Comparison of ENCODE assay signal across 26 mouse cellular contexts in the genomic region with DNA sequence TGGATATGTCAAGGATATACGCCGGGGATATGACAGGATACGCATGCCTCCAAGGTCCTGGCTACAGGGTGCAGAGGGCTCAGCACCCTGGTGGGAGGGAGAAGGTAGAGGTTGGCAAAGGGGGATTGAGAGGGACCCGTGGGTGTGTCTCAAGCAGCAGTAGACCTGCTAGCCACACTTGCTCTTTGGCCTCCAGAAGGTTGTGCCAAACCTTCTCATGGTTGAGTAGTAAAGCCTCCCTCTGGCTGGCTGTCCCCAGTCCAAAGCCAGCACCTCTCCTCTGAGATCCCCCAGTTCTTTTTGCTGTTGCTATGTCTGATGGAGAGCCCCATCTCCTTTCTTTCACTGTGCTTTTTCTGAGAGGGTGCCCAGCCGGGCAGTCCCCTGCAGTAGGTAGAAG. TPM values are rescaled to one million over a fixed set of nuclear protein-coding genes. Genes with fewer than 3 reads are reported as not detected.
DNase-seq lines count a peak whose midpoint lies in the region; TF ChIP-seq lines count a peak whose summit lies in the region.
"Had no signal": no experiment of that assay in that cellular context is flagged by ENCODE, and none has a peak within 500 bp of the region (broad histone marks: within the 10 kb centered on the region; RNA-seq: fewer than 3 reads in every experiment).

No protein-coding gene starts in this region.

- peaks cover 82% of the 10 kb centered on the region for H3K4me1 ChIP-seq in E14TG2a.4 (replicated peaks; ENCODE audit: low read depth, low read length)
- peaks cover 7 to 21% of the 10 kb centered on the region in 2 experiments; a peak in 3 of 4 replicates for H3K4me1 ChIP-seq in ES-E14 (ENCODE audit: control insufficient read depth in 2 of 2, insufficient read depth in 2 of 2, low read length in 2 of 2, poor library complexity in 1 of 2)

- H3K4me3 ChIP-seq in E14TG2a.4 (replicated peaks; ENCODE audit: low read length) (peak overlapping the region; percentile 86), ES-E14 (ENCODE audit: insufficient read depth in 1 of 2, low read depth in 1 of 2, low read length in 2 of 2, poor library complexity in 1 of 2, severe bottlenecking in 1 of 2) (peak overlapping the region in 1 of 2 experiments; percentile 45; a peak in 2 of 4 replicates)
- H3K4me3 ChIP-seq: embryonic facial prominence, embryonic 12.5 days; embryonic facial prominence, embryonic 15.5 days; forebrain, embryonic 15.5 days; heart, adult 2 months; heart, embryonic 10.5 days; heart, embryonic 13.5 days; hindbrain, embryonic 15.5 days had no signal

- no peaks in the 10 kb centered on the region for H3K27me3 ChIP-seq in E14TG2a.4 (ENCODE audit: insufficient read depth, low read length)

- H3K9ac ChIP-seq in ES-E14 (ENCODE audit: insufficient read depth, low read depth, low read length, poor library complexity, severe bottlenecking): peak overlapping the region; percentile 50; the same call in 1 of the 2 replicates
- H3K9ac ChIP-seq: embryonic facial prominence, embryonic 12.5 days; embryonic facial prominence, embryonic 15.5 days; forebrain, embryonic 15.5 days; heart, embryonic 13.5 days; hindbrain, embryonic 15.5 days had no signal

- in situ Hi-C loops in ES-E14 (cut with MboI; ENCODE audit: low sequenced_read_pairs in 2 of 2, unreplicated experiment in 2 of 2): no loop called here

- H3K9me3 ChIP-seq in E14TG2a.4 (ENCODE audit: low read length) (no peaks in the 10 kb centered on the region), ES-E14 (ENCODE audit: control insufficient read depth, insufficient read depth, low read depth, low read length) (no peaks in the 10 kb centered on the region)
- H3K9me3 ChIP-seq: embryonic facial prominence, embryonic 12.5 days; embryonic facial prominence, embryonic 15.5 days; forebrain, embryonic 15.5 days; heart, embryonic 10.5 days; heart, embryonic 13.5 days; hindbrain, embryonic 15.5 days had no signal

- no peak for TF ChIP-seq CTCF in E14TG2a.4 (conservative IDR thresholded peaks at IDR 0.05; ENCODE audit: low read length)

- DNase-seq in kidney, adult 18-20 months: peak; percentile 17
- no peak for DNase-seq in kidney, postnatal 14 days
- peak; percentile 9 to 48 for DNase-seq in kidney, postnatal 25 days
- no peak for DNase-seq in kidney, adult 11 months
- DNase-seq in ES-E14 (ENCODE audit: low read depth, low spot score): no peak
- no peak for DNase-seq in B cell, adult 2 months
- DNase-seq: cerebellum, adult 9-11 months had no signal

- peak overlapping the region; percentile 15; the same call in 1 of the 2 replicates for H3K27ac ChIP-seq in ES-E14 (ENCODE audit: insufficient read depth, low read depth, low read length, poor library complexity, severe bottlenecking)
- H3K27ac ChIP-seq: embryonic facial prominence, embryonic 12.5 days; embryonic facial prominence, embryonic 15.5 days; forebrain, embryonic 15.5 days; heart, adult 2 months; heart, embryonic 10.5 days; heart, embryonic 13.5 days; hindbrain, embryonic 15.5 days had no signal

- peaks cover 63% of the 10 kb centered on the region for H3K36me3 ChIP-seq in E14TG2a.4 (ENCODE audit: insufficient read depth, low read length)
- H3K36me3 ChIP-seq in ES-E14 (ENCODE audit: control insufficient read depth, insufficient read depth, low read length, poor library complexity, severe bottlenecking): peaks cover 23% of the 10 kb centered on the region
- H3K36me3 ChIP-seq: embryonic facial prominence, embryonic 12.5 days; embryonic facial prominence, embryonic 15.5 days; forebrain, embryonic 15.5 days; heart, embryonic 10.5 days; heart, embryonic 13.5 days; hindbrain, embryonic 15.5 days had no signal

TF ChIP-seq in ES-E14, 5 proteins besides CTCF, POLR2A, EP300 and RAD21:
- TF ChIP-seq ZNF384 (IDR thresholded peaks at IDR 0.05; ENCODE audit: low read depth, low read length): no peak
- no peak for TF ChIP-seq MAFK (IDR thresholded peaks at IDR 0.05; ENCODE audit: insufficient read depth, low read depth, low read length)
- TF ChIP-seq CHD2 (IDR thresholded peaks at IDR 0.05; ENCODE audit: low read depth, low read length): no peak
- TF ChIP-seq ZC3H11A (IDR thresholded peaks at IDR 0.05; ENCODE audit: borderline replicate concordance, low read depth, low read length): no peak
- TF ChIP-seq HCFC1 (IDR thresholded peaks at IDR 0.05; ENCODE audit: borderline replicate concordance, insufficient read depth, low read length): no peak

RNA-seq across cellular contexts. Expression of a gene that starts 5.4 kb away (rescaled TPM):
- 80.5 and 158 TPM in 2 replicates for total RNA-seq in ES-E14 (2012; rRNA removed)
- total RNA-seq: gastrocnemius, adult 18-20 months; gastrocnemius, postnatal 10 days; gastrocnemius, postnatal 36 days; heart, adult 2 months; MEL had no signal

RNA-seq across cellular contexts. Expression of a gene that starts 11.4 kb away (rescaled TPM):
- total RNA-seq in ES-E14 (2012; rRNA removed): 2.0 and 3.0 TPM in 2 replicates
- total RNA-seq: common myeloid progenitor, adult 5-6 weeks; granulocyte monocyte progenitor cell, adult 5-6 weeks; MEL had no signal

RNA-seq across cellular contexts. Expression of a gene that starts 28.6 kb away (rescaled TPM):
- 1.6 and 4.5 TPM in 2 replicates for total RNA-seq in ES-E14 (2012; rRNA removed)
- total RNA-seq: adrenal gland, adult 2 months; adrenal gland, postnatal 14 days; adrenal gland, postnatal 4 days; common myeloid progenitor, adult 5-6 weeks; gastrocnemius, adult 18-20 months; gastrocnemius, postnatal 10 days; gastrocnemius, postnatal 36 days; granulocyte monocyte progenitor cell, adult 5-6 weeks; heart, adult 2 months; heart, postnatal 14 days; heart, postnatal 4 days; MEL had no signal

RNA-seq across cellular contexts. Expression of a gene that starts 32.7 kb away (rescaled TPM):
- 27.1 and 60.6 TPM in 2 replicates for total RNA-seq in ES-E14 (2012; rRNA removed)
- total RNA-seq: common myeloid progenitor, adult 5-6 weeks; gastrocnemius, adult 18-20 months; granulocyte monocyte progenitor cell, adult 5-6 weeks; MEL had no signal

Comparison
In these comparisons a context has a peak if more than half of its experiments do, and no peak if none do; other contexts are left out.
1. DNase-seq: peak in kidney, adult 18-20 months (single experiment) and kidney, postnatal 25 days (2 of 2); none in kidney, postnatal 14 days (single experiment), kidney, adult 11 months (single experiment), ES-E14 (single experiment) and B cell, adult 2 months (0 of 2).